Mouse (Mus musculus) liver, adult 2 months (tissue): ENCODE data around the gene Tnfaip3. TPM values are rescaled to one million over a fixed set of nuclear protein-coding genes. Genes with fewer than 3 reads are reported as not detected.

Source experiments
- DNase-seq: peaks from one replicate; pipeline ENCODE4 v3.0.0-alpha.2; 2011; ENCODE audit warnings: low read depth, low spot score; ENCODE audit errors: extremely low read depth
- H3K27ac ChIP-seq: fragments of 200-500 bp; replicated peaks from 2 replicates; pipeline ENCODE4 v1.5.1; 2012; ENCODE audit warnings: low read depth, mild to moderate bottlenecking, control low read depth, inconsistent platforms, low read length; ENCODE audit not compliant: insufficient read depth
- H3K27me3 ChIP-seq: fragments of 200-500 bp; 2 replicates; pipeline ENCODE4 v1.6.1; 2012; ENCODE audit warnings: mild to moderate bottlenecking, moderate library complexity, low read length, inconsistent platforms; ENCODE audit not compliant: control insufficient read depth, insufficient read depth
- H3K36me3 ChIP-seq: fragments of 200-500 bp; 2 replicates; pipeline ENCODE4 v1.6.1; 2012; ENCODE audit warnings: low read length, inconsistent platforms; ENCODE audit not compliant: control insufficient read depth, insufficient read depth
- H3K4me1 ChIP-seq: fragments of 200-500 bp; 2 replicates; pipeline ENCODE4 v1.6.1; 2011; ENCODE audit warnings: low read length; ENCODE audit not compliant: control insufficient read depth, insufficient read depth
- H3K4me3 ChIP-seq: fragments of 200-500 bp; 2 replicates; pipeline ENCODE4 v1.5.1; 2011; ENCODE audit warnings: low read depth, mild to moderate bottlenecking, control low read depth, low read length, moderate library complexity; ENCODE audit not compliant: insufficient read depth
- H3K79me2 ChIP-seq: fragments of 200-500 bp; 2 replicates; pipeline ENCODE4 v1.6.1; 2012; ENCODE audit warnings: inconsistent platforms, mild to moderate bottlenecking, low read length, moderate library complexity; ENCODE audit not compliant: control insufficient read depth, insufficient read depth
- H3K9ac ChIP-seq: fragments of 200-500 bp; 2 replicates; pipeline ENCODE4 v1.6.1; 2012; ENCODE audit warnings: low read depth, mild to moderate bottlenecking, control low read depth, inconsistent platforms, low read length
- CTCF ChIP-seq: fragments of 200-500 bp; IDR thresholded peaks from 2 replicates; pipeline ENCODE4 v1.5.1; 2011; ENCODE audit warnings: low read depth, low read length, control low read depth
- POLR2A ChIP-seq: fragments of 200-500 bp; IDR thresholded peaks from 2 replicates; pipeline ENCODE4 v1.6.1; 2011; ENCODE audit warnings: low read length, control low read depth; ENCODE audit not compliant: insufficient read depth; ENCODE audit errors: extremely low read depth
- WGBS: fragments of 180-500 bp; shearing (Covaris S2); methylation state at CpG from one replicate; pipeline ENCODE4 v1.1.7; 2018; 5-methylcytosine and 5-hydroxymethylcytosine counted together
- polyA plus RNA-seq: library from polyadenylated mRNA; depleted of rRNA; stranded (reverse); fragments of >200 nt; gene quantifications from 2 replicates; pipeline ENCODE4 v1.2.3, GENCODE M21; 2012
- total RNA-seq: library from RNA; depleted of rRNA; stranded (reverse); fragments of >200 nt; gene quantifications from 2 replicates; pipeline ENCODE4 v1.2.3, GENCODE M21; 2014

Tnfaip3 gene
- total and polyA plus RNA-seq, 2 experiments: 0.59 to 2.5 TPM

- no peak overlapping the region for H3K27ac ChIP-seq
- no peak for DNase-seq
- no peak overlapping the region for H3K9ac ChIP-seq
- peaks cover 2% of the 10 kb centered on the region; the same call in 1 of the 2 replicates for H3K79me2 ChIP-seq
- no peaks in the 10 kb centered on the region for H3K27me3 ChIP-seq
- H3K36me3 ChIP-seq: peaks cover 31% of the 10 kb centered on the region
- WGBS: 87% methylated on average over 8 of the region's 8 CpGs
- H3K4me3 ChIP-seq: no peak overlapping the region
- peaks cover 7% of the 10 kb centered on the region for H3K4me1 ChIP-seq
- TF ChIP-seq CTCF (no peak), POLR2A (no peak)
These were observed 7.4 kb downstream of the Tnfaip3 start for GRCm38 (mm10) chr10:19007897-19008606.

DNA sequence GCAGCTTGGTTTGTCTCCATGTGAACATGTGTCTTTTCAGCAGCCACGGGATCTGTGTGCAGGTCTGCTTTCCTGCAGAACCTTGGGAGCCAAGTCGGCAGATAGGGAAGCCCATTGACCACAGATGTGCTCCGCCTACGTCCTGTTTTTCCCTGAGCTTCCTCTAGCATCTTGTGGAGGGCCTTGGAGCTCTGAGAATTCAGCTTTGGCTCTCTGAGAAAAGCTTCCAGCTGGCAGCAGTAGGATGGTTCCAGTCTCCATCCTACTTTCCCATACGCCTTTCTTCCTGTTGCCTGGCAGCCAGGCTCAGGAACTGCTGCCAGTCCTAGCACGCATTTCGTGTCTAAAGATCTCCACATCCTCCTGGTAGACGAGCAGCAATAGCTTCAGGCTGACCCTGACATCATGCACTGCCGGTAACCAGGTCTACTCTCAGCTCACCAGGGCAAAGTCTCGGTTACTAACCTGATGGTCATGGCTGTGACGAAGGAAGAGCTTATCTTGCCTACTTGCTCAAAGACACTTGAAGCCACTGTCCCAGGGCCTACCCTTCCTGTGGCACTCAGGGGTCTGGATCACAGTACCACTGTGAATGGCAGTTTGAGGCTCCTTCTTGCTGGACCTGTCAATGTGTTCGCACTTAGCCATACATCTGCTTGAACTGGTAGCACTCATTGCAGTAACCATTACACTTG, 13.2 kb downstream of the Tnfaip3 start:
- Histone ChIP-seq H3K4me3 (no peak overlapping the region), H3K79me2 (no peaks in the 10 kb centered on the region), H3K27ac (no peak overlapping the region), H3K4me1 (no peaks in the 10 kb centered on the region; the same call in 1 of the 2 replicates), H3K27me3 (no peaks in the 10 kb centered on the region), H3K36me3 (peaks cover 38% of the 10 kb centered on the region), H3K9ac (no peak overlapping the region)
- no peak for DNase-seq
- WGBS: 84% methylated on average over 12 of the region's 12 CpGs
- no peak for TF ChIP-seq CTCF
- no peak for TF ChIP-seq POLR2A

DNA sequence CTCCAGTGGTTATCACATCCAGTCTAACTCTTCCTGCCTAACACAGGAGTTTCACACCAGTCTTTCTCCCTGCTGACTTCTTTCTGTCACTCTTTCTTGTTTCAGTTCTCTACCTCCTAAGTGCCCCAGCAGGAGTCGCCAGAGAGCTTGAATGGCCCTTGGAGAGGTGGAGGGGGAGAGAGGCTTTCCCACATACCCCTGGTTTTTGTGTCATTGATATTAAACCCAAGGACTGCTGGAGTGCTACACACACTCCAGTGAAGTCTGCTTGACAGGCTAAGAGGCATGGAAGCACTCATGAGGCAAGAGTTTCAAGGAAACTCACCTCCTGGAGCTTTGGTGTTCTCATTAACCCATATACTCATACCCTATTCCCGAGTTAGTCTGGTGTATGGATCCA, 16.0 kb downstream of the Tnfaip3 start:
- TF ChIP-seq POLR2A (no peak), CTCF (peak; percentile 67)
- no peak for DNase-seq
- no peaks in the 10 kb centered on the region for H3K79me2 ChIP-seq
- no peaks in the 10 kb centered on the region; the same call in 1 of the 2 replicates for H3K4me1 ChIP-seq
- H3K27ac ChIP-seq: no peak overlapping the region
- H3K36me3 ChIP-seq: peaks cover 18% of the 10 kb centered on the region
- H3K4me3 ChIP-seq: no peak overlapping the region
- no peak overlapping the region for H3K9ac ChIP-seq
- no peaks in the 10 kb centered on the region for H3K27me3 ChIP-seq
- whole genome bisulfite sequencing: 72% methylated on average over 2 of the region's 2 CpGs

- DNase-seq: no peak
- no peak overlapping the region for H3K27ac ChIP-seq
- TF ChIP-seq CTCF (no peak), POLR2A (no peak)
- no peaks in the 10 kb centered on the region for H3K36me3 ChIP-seq
- no peak overlapping the region for H3K9ac ChIP-seq
- no peaks in the 10 kb centered on the region for H3K27me3 ChIP-seq
- H3K4me3 ChIP-seq: no peak overlapping the region
- 0 out of 2 replicates have a peak, but pooled peaks cover 3% of the 10 kb centered on the region for H3K4me1 ChIP-seq
- H3K79me2 ChIP-seq: no peaks in the 10 kb centered on the region
These were observed 19.1 kb downstream of the Tnfaip3 start for GRCm38 (mm10) chr10:18996331-18996730.

- Histone ChIP-seq H3K9ac (no peak overlapping the region), H3K27ac (no peak overlapping the region), H3K36me3 (no peaks in the 10 kb centered on the region), H3K4me1 (0 out of 2 replicates have a peak, but pooled peaks cover 3% of the 10 kb centered on the region), H3K27me3 (no peaks in the 10 kb centered on the region), H3K79me2 (no peaks in the 10 kb centered on the region), H3K4me3 (no peak overlapping the region)
- TF ChIP-seq CTCF: no peak
- no peak for TF ChIP-seq POLR2A
- WGBS: 81% methylated on average over 12 of the region's 12 CpGs
- no peak for DNase-seq
These were observed 19.8 kb downstream of the Tnfaip3 start for GRCm38 (mm10) chr10:18995465-18996261.
